Mouse (Mus musculus) right cerebral cortex, postnatal 14 days (tissue): ENCODE data around the gene Ppp6r1.

Experiments used
- DNase-seq: peaks from one replicate; pipeline ENCODE4 v3.0.0; 2022

Ppp6r1 gene

GRCm38 (mm10) chr7:4658912-4659551 lies at the start of gene Ppp6r1:
Gene Ppp6r1, minus strand, starts transcription at chr7:4659019.
- peak; percentile 97 for DNase-seq

GRCm38 (mm10) chr7:4705098-4705497 lies 46.3 kb upstream of the Ppp6r1 start:
- DNase-seq: peak; percentile 51

DNA sequence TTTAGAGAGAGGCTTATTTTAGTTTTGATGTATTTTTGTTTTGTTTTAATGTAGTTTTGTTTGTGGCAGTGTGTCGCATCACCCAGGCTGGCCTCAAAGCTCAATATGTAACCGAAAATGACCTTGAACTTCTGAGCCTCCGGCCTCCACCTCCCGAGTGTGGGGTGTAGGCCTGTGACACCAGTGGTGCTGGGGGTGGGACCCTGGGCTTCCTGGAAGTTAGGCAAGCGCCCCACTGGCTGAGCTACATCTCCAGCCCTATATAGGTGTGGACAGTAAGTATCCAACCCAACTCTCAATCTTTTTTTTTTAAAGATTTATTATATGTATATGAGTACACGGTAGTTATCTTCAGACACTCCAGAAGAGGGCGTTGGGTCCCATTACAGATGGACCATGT lies 44.4 kb upstream of the Ppp6r1 start:
- DNase-seq: no peak

DNA sequence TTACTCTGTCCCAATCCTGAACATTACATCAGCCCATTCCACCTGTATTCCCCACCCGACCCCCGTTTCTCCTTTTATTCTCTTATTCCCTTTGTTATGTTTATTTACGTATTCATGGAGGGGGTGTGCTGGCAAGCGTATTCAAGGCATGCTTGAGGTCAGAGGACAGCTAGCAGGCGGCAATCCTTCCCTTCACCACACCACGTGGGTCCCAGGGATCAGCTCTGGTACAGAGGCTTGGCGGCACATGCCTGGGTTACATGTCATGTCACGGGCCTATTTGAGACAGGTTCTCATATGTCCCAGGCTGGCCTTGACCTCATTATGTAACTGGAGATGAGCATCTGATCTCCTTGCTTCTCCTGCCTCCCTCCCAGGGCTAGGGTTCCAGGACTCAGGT lies 43.5 kb upstream of the Ppp6r1 start:
- no peak for DNase-seq

DNA sequence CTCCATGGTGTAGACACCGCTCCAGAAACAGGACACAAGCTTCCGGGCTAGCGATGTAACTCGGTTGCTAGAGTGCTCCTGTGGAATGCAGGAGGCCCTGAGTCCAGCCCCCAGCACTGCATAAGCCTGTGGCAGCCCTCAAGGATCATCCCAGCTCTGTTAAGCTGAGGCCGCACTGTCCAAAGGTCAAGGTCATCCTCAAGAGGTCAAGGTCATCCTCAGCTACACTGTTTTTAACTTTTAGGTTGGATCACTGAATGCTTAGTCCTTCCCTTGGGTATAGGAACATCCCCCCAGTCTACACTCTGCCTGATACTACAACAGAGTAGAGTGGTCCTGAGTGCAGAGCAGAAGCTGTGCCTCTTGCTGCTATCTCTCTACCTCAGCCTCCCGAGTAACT lies 34.2 kb upstream of the Ppp6r1 start:
- no peak for DNase-seq

DNA sequence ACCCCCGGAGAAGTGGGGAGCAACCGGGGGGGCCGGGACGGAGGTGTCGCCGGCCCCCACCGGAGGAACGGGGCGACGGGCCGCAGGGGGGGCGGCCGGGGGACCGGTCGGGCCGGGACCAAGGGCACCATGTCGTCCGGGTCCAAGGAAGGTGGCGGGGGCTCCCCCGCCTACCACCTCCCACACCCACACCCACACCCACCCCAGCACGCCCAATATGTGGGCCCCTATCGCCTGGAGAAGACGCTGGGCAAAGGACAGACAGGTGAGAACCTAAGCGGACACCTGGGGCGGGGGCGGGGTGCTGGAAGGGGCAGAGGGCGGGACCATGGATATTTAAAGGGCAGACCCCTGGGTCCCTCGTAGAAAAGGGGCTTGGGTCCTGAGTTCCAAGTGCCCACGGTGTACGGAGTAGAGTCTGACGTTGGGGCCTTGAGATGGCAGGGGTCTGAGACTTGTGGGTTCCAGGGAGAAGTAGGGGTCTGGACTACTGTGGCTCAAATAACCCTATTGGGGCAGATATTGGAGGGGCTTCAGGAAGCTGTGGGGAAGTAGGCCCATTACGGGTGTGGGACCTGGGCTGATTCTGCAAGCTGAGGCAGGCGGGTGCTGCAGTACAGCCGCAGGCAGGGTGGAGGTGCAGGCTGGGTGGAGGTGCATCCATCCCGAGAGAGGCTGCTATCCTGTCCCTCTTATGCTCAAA lies 32.3 kb upstream of the Ppp6r1 start:
- DNase-seq: peak; percentile 25

- DNase-seq: peak; percentile 89
Measured at GRCm38 (mm10) chr7:4690387-4690786, 31.6 kb upstream of the Ppp6r1 start, which contains the start of gene Brsk1. Gene Brsk1, plus strand, starts transcription at chr7:4690604.

DNA sequence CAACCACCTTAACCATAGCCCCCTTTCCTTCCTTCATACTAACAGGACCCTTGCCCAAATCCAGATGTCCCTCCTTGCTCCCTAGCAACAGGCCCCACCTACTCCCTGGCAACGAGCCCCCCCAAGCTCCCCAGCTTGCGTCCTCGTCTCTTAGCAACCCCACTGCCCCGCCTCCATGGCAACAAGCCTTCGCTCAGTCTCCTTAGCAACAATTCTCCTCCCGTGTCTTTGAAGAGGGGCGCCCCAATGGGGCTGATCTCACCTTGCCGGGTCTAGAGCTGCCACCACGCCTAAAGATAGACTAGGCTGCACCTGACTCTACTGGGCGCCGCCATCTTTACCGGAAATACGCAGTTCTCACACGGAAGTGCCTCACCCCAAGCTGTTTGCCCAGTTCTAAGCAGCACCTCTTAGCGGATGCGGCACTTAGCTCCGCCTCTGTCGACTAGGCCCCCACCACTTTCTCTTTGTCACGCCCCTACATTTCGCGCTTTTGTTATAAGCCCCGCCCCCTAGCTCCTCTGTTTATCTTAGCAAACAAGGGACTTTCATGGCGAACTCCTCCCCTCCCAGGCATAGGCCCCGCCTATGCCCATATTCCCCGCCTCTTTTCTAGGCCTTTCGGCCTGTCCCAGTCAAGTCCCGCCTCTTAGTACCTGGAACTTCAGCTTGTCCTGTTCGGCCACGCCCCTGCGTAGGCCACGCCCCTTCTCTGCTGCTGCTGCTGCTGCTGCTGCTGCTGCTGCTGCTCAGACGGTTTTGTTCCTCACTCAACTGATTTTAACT lies 26.0 kb upstream of the Ppp6r1 start, which contains the start of gene Hspbp1:
Gene Hspbp1 (minus strand): TSS at position 437 of the 786 bp plus-strand sequence.
- DNase-seq: peak; percentile 81

DNA sequence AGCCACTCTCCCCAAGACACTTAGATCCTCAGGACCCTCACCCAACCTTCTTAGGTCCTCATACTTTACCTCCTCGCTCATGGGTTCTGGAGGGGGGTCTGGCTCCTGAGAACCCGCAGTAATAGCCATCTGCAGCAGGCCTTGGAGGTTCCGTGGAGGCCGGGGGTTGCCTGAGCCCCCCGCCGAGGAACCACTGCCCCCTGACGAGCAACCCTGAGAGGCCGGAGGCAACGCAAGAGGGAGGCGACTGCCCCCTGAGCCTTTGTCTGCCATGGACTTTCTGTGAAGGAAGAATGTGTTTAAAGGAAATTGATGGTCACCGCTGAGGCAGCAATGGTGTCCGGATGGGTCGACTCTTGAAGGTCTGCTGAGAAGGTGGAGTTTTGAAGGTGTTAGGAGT lies 25.4 kb upstream of the Ppp6r1 start:
- no peak for DNase-seq

GRCm38 (mm10) chr7:4683307-4683706 lies 24.5 kb upstream of the Ppp6r1 start:
- DNase-seq: no peak

DNA sequence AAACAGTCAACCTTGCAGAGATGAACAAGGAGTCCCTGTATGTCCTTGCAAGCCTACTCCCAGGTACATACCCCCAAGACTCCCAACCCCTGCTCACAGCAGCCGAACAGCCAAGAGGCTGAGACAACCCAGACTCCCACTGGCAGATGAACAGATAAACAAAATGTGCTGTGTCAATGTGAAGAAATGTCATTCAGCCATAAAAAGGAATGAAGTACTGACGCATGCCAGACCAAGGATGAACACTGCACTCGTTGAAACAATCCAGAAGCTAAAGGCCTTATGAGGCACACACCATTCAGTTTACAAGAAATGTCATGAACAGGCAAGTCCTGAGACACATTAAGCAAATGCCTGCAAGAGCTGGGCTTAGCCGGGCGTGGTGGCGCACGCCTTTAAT lies 16.4 kb upstream of the Ppp6r1 start:
- DNase-seq: no peak

DNA sequence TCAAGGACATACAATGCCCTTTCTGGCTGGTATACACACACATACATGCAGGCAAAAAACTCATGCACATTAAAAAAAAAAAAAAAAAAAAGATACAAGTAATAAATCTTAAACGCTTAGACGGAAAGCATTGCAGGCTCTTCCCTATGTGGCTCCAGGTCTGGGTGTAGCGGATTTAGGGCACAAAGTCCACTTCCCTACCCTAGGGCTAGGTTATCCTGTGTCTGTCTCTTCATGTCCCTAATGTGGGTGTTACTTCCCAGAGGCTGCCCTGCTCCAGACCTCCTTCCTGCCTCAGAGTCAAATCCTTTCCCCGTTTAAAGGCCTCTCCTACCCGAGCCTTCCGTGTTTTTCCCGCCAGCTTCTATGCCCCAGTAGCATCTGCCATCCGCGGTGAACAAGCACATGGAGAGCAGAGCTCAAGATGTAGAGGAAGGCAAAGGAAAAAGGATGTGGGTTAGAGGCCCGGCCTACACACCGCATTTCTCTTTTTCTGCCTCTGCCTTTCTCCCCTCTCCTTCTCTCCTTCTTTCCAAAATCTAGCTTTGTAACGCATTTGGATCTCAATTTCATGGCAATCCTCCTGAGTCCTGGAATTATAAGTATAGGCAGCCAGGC lies 15.4 kb upstream of the Ppp6r1 start:
- no peak for DNase-seq

DNA sequence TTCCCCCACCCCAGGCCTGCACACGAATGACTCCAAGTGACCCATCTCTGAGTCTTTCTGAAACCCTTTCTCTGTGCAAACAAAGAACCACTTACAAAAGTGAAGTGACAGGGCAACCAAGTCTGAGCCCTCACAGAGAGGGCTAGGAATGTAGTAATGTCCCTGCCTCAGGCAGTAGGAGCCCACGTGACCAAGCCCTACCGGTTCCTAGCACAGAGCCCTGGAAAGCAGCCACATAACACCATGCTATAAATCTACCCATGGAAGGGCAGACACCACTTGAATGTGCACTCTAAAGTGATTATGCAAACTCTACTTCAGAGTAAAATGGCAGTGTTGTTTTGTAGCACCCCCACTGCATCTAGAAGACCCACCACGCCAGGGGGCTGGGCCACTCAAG lies 13.1 kb upstream of the Ppp6r1 start:
- DNase-seq: no peak

- no peak for DNase-seq
Measured at GRCm38 (mm10) chr7:4670655-4671255, 11.9 kb upstream of the Ppp6r1 start.

GRCm38 (mm10) chr7:4669156-4669555 lies 10.3 kb upstream of the Ppp6r1 start:
- no peak for DNase-seq

- DNase-seq: no peak
Measured at GRCm38 (mm10) chr7:4668506-4668905, 9.7 kb upstream of the Ppp6r1 start.

DNA sequence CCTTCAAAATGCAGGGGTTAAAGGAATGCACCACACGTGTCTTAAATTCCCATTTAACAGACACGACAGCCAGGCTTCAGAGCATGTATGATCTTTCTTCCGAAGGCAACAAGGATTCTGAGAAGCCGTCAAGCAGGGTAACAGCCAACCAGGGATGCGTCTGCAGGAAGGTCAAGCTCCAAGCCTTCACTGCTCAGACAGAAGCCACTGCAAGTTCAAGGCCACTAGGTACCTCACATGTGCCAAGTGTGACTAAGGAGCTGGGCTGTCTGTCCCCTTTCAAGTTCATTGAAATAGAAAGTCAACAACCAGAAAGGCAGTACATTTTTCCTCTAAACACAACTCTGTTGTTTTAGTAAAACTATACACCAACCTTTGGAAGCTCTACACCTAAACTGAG lies 8.1 kb upstream of the Ppp6r1 start:
- DNase-seq: no peak

DNA sequence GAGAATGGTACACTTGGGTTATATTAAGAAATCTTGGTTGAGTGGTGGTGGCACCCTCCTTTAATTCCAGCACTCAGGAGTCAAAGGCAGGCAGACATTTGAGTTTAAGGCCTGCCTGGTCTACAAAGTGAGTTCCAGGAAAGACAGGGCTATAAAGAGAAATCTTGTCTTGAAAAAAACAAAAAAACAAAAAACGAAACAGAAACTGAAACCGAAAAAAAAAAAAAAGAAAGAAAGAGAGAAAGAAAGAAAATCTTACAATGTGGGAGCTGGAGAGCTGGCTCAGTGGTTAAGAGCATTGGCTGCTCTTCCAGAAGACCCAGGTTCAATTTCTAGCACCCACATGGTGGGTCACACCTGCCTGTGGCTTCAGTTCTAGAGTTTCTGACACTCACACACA lies 4.9 kb upstream of the Ppp6r1 start:
- no peak for DNase-seq

GRCm38 (mm10) chr7:4663179-4663578 lies 4.4 kb upstream of the Ppp6r1 start:
- DNase-seq: no peak

GRCm38 (mm10) chr7:4659911-4660443 lies 1.2 kb upstream of the Ppp6r1 start:
- no peak for DNase-seq

- peak; percentile 63 for DNase-seq
Measured at GRCm38 (mm10) chr7:4658128-4658907, 501 bp downstream of the Ppp6r1 start.
